Mouse (Mus musculus): ENCODE results near the gene Abcc8.

- TF ChIP-seq GATA1 (IDR thresholded peaks at IDR 0.05; ENCODE audit: low read length): no peak
- TF ChIP-seq TAL1 (IDR thresholded peaks at IDR 0.05; ENCODE audit: low read length): no peak
These were observed 82.5 kb downstream of the Abcc8 start for GRCm38 (mm10) chr7:46097319-46097783.

Measured in erythroblast, embryonic 14.5 days (primary cell).